Mouse (Mus musculus) small intestine, adult 2 months (tissue): ENCODE measurements around the gene Gm7579. TPM values are rescaled to one million over a fixed set of nuclear protein-coding genes. Genes with fewer than 3 reads are reported as not detected.
"Not testable (repeated sequence)": the region's sequence is repeated elsewhere in the genome, so short reads cannot be mapped to it uniquely, and the experiment has no call there.

Source experiments
- H3K27ac ChIP-seq: fragments of 200-500 bp; 2 replicates; pipeline ENCODE4 v1.5.1; 2012; ENCODE audit warnings: low read depth, low read length, control low read depth, inconsistent platforms; ENCODE audit not compliant: insufficient read depth
- H3K27me3 ChIP-seq: fragments of 200-500 bp; 2 replicates; pipeline ENCODE4 v1.6.1; 2012; ENCODE audit warnings: mild to moderate bottlenecking, moderate library complexity, low read length, inconsistent platforms; ENCODE audit not compliant: control insufficient read depth, insufficient read depth
- H3K36me3 ChIP-seq: fragments of 200-500 bp; 2 replicates; pipeline ENCODE4 v1.6.1; 2012; ENCODE audit warnings: mild to moderate bottlenecking, low read length, control low read depth, inconsistent platforms; ENCODE audit not compliant: control insufficient read depth, insufficient read depth
- H3K4me1 ChIP-seq: fragments of 200-500 bp; 2 replicates; pipeline ENCODE4 v1.6.1; 2012; ENCODE audit warnings: low read length, inconsistent platforms, mixed read lengths; ENCODE audit not compliant: control insufficient read depth, insufficient read depth, insufficient read length
- H3K4me3 ChIP-seq: fragments of 200-500 bp; 2 replicates; pipeline ENCODE4 v1.5.1; 2012; ENCODE audit warnings: low read depth, mild to moderate bottlenecking, control low read depth, inconsistent platforms, low read length, moderate library complexity
- CTCF ChIP-seq: fragments of 200-500 bp; IDR thresholded peaks from 2 replicates; pipeline ENCODE4 v1.5.1; 2012; ENCODE audit warnings: low read depth, mild to moderate bottlenecking, control low read depth, inconsistent platforms, low read length, moderate library complexity, mixed read lengths; ENCODE audit not compliant: insufficient replicate concordance, insufficient read length; ENCODE audit errors: extremely low read depth
- POLR2A ChIP-seq: fragments of 200-500 bp; IDR thresholded peaks from 2 replicates; pipeline ENCODE4 v1.6.1; 2012; ENCODE audit warnings: low read depth, mild to moderate bottlenecking, control low read depth, inconsistent platforms, low read length, moderate library complexity
- WGBS: fragments of 180-500 bp; shearing (Covaris S2); methylation state at CpG from one replicate; pipeline ENCODE4 v1.1.7; 2018; 5-methylcytosine and 5-hydroxymethylcytosine counted together
- polyA plus RNA-seq: library from polyadenylated mRNA; depleted of rRNA; stranded (reverse); fragments of >200 nt; gene quantifications from 2 replicates; pipeline ENCODE4 v1.2.3, GENCODE M21; 2012; rRNA removed

Gm7579 gene
- polyA plus RNA-seq = 0.20 TPM in 1 of 2 replicates, not detected in the other

DNA sequence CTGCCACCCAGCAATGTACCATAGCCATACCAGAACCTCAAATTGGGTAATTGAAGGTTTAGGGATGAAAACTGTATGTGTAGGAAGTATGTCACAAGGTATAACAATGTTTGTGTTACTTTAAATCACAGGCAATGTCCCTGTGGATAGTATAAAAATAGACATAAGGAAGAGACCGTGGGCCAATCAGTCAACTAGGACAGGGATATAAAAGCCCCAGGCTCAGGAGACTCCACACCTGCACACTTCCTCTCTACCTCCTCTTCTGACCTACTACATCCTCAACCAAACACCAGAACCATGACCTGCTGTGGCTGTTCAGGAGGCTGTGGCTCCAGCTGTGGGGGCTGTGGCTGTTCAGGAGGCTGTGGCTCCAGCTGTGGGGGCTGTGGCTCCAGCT lies at the start of gene Gm7579:
Gm7579 (plus strand) TSS at position 301 of the 400 bp plus-strand sequence.
- Histone ChIP-seq H3K27me3 (no peaks in the 10 kb centered on the region), H3K27ac (no peak within 1 kb of the TSS), H3K4me3 (no peak within 1 kb of the TSS), H3K36me3 (no peaks in the 10 kb centered on the region), H3K4me1 (no peaks in the 10 kb centered on the region)
- TF ChIP-seq CTCF (no peak), POLR2A (no peak)
- WGBS = 43% methylated on average over 1 of the region's 1 CpGs

GRCm38 (mm10) chr7:142165639-142166038 lies 46.0 kb upstream of the Gm7579 start, which contains the start of gene Gm4553:
Gene Gm4553, minus strand, starts transcription at chr7:142165739.
- H3K27ac ChIP-seq, H3K4me3 ChIP-seq, H3K27me3 ChIP-seq, H3K36me3 ChIP-seq, H3K4me1 ChIP-seq: not testable (repeated sequence)

DNA sequence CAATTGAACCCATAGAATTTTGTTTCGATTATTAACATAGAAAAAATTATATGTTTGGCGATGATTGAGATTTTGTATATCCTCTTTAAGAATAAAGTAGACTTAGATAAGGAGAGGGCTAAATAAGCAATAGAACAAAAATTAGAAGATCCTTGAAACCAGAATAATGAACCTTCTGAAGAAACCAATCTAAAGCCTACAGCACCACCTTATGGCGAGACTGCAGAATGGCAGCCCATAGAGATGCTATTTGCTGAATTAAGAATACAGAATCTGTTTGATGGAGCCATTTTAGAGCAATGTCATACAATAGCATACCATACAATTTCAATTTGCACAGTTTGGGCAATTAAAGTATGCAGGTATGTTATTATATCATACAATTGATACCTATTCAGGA lies 41.8 kb upstream of the Gm7579 start:
- H3K36me3 ChIP-seq = no peaks in the 10 kb centered on the region
- no peaks in the 10 kb centered on the region for H3K4me1 ChIP-seq
- 49% methylated on average over 3 of the region's 3 CpGs for WGBS
- H3K27me3 ChIP-seq = no peaks in the 10 kb centered on the region; the same call in 1 of the 2 replicates
- H3K27ac ChIP-seq = no peak overlapping the region
- no peak overlapping the region for H3K4me3 ChIP-seq
- TF ChIP-seq CTCF = no peak
- TF ChIP-seq POLR2A = no peak

- not testable (repeated sequence) for H3K4me3 ChIP-seq, H3K4me1 ChIP-seq, H3K27ac ChIP-seq, H3K27me3 ChIP-seq, H3K36me3 ChIP-seq
Observed at GRCm38 (mm10) chr7:142175905-142176304, 35.8 kb upstream of the Gm7579 start, which contains the start of gene Krtap5-2. Gene Krtap5-2, minus strand, starts transcription at chr7:142176005.

DNA sequence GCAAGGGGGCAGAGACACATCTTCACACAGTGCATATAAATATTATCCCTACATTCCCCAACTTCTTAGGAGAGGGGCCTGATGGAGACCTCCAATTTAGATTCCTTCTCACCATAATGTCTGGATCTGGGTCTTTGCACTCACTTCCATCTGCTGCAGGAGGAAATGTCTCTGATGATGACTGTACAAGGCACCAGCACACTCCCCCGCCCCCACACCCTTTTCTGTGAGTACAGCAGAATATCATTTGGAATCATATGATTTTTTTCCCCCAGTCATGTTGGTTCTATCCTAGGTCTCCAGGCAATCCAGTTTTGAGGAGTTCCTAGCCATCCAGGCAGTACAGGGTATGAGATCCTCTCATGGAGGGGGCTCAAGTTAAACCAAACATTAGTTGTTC lies 33.0 kb upstream of the Gm7579 start:
- Histone ChIP-seq H3K4me3 (no peak overlapping the region), H3K27me3 (no peaks in the 10 kb centered on the region)
- WGBS = 92% methylated on average over 1 of the region's 1 CpGs

DNA sequence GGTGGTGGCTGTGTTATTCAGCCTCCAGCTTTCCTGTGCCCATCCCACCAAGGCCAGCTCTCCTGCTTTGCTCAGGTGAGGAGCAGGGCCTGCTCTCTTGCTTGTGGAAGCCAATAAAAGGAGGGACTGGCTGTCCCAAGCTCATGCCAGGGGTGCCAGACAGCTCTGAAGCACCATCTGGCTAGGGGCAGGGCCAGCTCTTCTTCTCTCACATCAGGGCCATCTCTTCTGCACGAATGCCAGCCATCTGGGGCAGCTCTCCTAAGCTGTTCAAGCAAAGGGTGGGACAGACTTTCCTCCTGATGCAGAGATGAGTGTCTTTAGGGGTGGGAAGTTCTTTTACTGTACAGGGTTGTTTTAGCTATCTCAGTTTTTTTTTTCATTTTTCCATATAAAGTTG lies 30.6 kb upstream of the Gm7579 start:
- Histone ChIP-seq H3K36me3 (no peaks in the 10 kb centered on the region), H3K27me3 (no peaks in the 10 kb centered on the region; the same call in 1 of the 2 replicates), H3K4me1 (no peaks in the 10 kb centered on the region), H3K4me3 (no peak overlapping the region), H3K27ac (no peak overlapping the region)
- 48% methylated on average over 1 of the region's 1 CpGs for WGBS
- TF ChIP-seq POLR2A (no peak), CTCF (no peak)

More for the DNA sequence above, 33.0 kb upstream of the Gm7579 start:
- no peaks in the 10 kb centered on the region for H3K4me1 ChIP-seq
- TF ChIP-seq CTCF (no peak), POLR2A (no peak)
- no peaks in the 10 kb centered on the region for H3K36me3 ChIP-seq
- H3K27ac ChIP-seq = no peak overlapping the region

- Histone ChIP-seq H3K4me1 (no peaks in the 10 kb centered on the region), H3K27ac (no peak overlapping the region), H3K36me3 (no peaks in the 10 kb centered on the region), H3K27me3 (no peaks in the 10 kb centered on the region; the same call in 1 of the 2 replicates), H3K4me3 (no peak overlapping the region)
- no peak for TF ChIP-seq POLR2A
- TF ChIP-seq CTCF = no peak
- 71% methylated on average over 2 of the region's 2 CpGs for WGBS
Observed at GRCm38 (mm10) chr7:142188156-142188555, 23.5 kb upstream of the Gm7579 start.

GRCm38 (mm10) chr7:142190289-142190688 lies 21.4 kb upstream of the Gm7579 start, which contains the start of gene Gm10153:
Gene Gm10153, minus strand, starts transcription at chr7:142190389.
- Histone ChIP-seq H3K36me3 (no peaks in the 10 kb centered on the region), H3K27me3 (no peaks in the 10 kb centered on the region; the same call in 1 of the 2 replicates), H3K4me1 (no peaks in the 10 kb centered on the region), H3K27ac (no peak within 1 kb of the TSS), H3K4me3 (no peak within 1 kb of the TSS)
- no peak for TF ChIP-seq POLR2A
- no peak for TF ChIP-seq CTCF
- WGBS = 12% methylated on average over 2 of the region's 2 CpGs
